Mouse (Mus musculus) intestine, postnatal 0 days (tissue): ENCODE data around the gene Lmntd1. TPM values are rescaled to one million over a fixed set of nuclear protein-coding genes. Genes with fewer than 3 reads are reported as not detected.

ENCODE experiments used
- ATAC-seq: fragments of 200-750 bp; cut with Nextera tagmentation; 2 replicates; pipeline ENCODE4 v1.8.0; 2017; ENCODE audit warnings: mild to moderate bottlenecking, moderate TSS enrichment, moderate library complexity
- H3K27ac ChIP-seq: fragments of 300-500 bp; sonication (generic); 2 replicates; pipeline ENCODE4 v1.5.1; 2014; ENCODE audit warnings: mild to moderate bottlenecking, low read depth, low read length, moderate library complexity
- H3K27me3 ChIP-seq: fragments of 300-500 bp; sonication (generic); replicated peaks from 2 replicates; pipeline ENCODE4 v1.6.1; 2014; ENCODE audit warnings: low read length, mixed read lengths; ENCODE audit not compliant: control insufficient read depth, insufficient read depth
- H3K36me3 ChIP-seq: fragments of 300-500 bp; sonication (generic); 2 replicates; pipeline ENCODE4 v1.6.1; 2014; ENCODE audit warnings: mild to moderate bottlenecking, moderate library complexity; ENCODE audit not compliant: control insufficient read depth, insufficient read depth
- H3K4me1 ChIP-seq: fragments of 300-500 bp; sonication (generic); replicated peaks from 2 replicates; pipeline ENCODE4 v1.6.1; 2014; ENCODE audit warnings: antibody characterized with exemption, low read length, mixed read lengths; ENCODE audit not compliant: control insufficient read depth, insufficient read depth
- H3K4me2 ChIP-seq: fragments of 300-500 bp; sonication (generic); replicated peaks from 2 replicates; pipeline ENCODE4 v1.6.1; 2014; ENCODE audit warnings: low read depth, mild to moderate bottlenecking, moderate library complexity
- H3K4me3 ChIP-seq: fragments of 300-500 bp; sonication (generic); 2 replicates; pipeline ENCODE4 v1.5.1; 2014; ENCODE audit warnings: low read depth, low read length
- H3K9ac ChIP-seq: fragments of 300-500 bp; sonication (generic); 2 replicates; pipeline ENCODE4 v1.6.1; 2014; ENCODE audit warnings: mild to moderate bottlenecking, low read depth, low read length
- H3K9me3 ChIP-seq: fragments of 300-500 bp; sonication (generic); 2 replicates; pipeline ENCODE4 v1.6.1; 2016; ENCODE audit warnings: mixed run types; ENCODE audit not compliant: control insufficient read depth
- CTCF ChIP-seq: sonication (generic); IDR thresholded peaks from 2 replicates; pipeline ENCODE4 v1.5.1; 2016; ENCODE audit warnings: low read depth, mild to moderate bottlenecking, control low read depth, antibody characterized with exemption, moderate library complexity
- WGBS: fragments of 180-500 bp; shearing (Covaris S2); extraction: QIAGEN DNeasy Blood & Tissue Kit; methylation state at CpG from one replicate; pipeline ENCODE4 v1.1.7; 2014; 5-methylcytosine and 5-hydroxymethylcytosine counted together
- polyA plus RNA-seq: library from polyadenylated mRNA; unstranded; fragments of >200 nt; fragmentation: Nextera tagmentation; extraction: Ambion mirVana; gene quantifications from 2 replicates; pipeline ENCODE4 v1.2.1, GENCODE M21; 2015

Lmntd1 gene
- polyA plus RNA-seq, 1 experiment from 2014 or later: 0.61 TPM

GRCm38 (mm10) chr6:145418856-145419255 is 195.3 kb downstream of the Lmntd1 start:
- ATAC-seq: no peak
- H3K9me3 ChIP-seq: no peaks in the 10 kb centered on the region
- 91% methylated on average over 5 of the region's 5 CpGs for WGBS
- TF ChIP-seq CTCF: no peak
- no peak overlapping the region for H3K27ac ChIP-seq
- no peaks in the 10 kb centered on the region for H3K4me1 ChIP-seq
- H3K9ac ChIP-seq: no peak overlapping the region
- H3K36me3 ChIP-seq: no peaks in the 10 kb centered on the region
- 0 out of 2 replicates have a peak, but pooled peaks cover 3% of the 10 kb centered on the region for H3K27me3 ChIP-seq
- no peak overlapping the region for H3K4me3 ChIP-seq
- H3K4me2 ChIP-seq: no peak overlapping the region

DNA sequence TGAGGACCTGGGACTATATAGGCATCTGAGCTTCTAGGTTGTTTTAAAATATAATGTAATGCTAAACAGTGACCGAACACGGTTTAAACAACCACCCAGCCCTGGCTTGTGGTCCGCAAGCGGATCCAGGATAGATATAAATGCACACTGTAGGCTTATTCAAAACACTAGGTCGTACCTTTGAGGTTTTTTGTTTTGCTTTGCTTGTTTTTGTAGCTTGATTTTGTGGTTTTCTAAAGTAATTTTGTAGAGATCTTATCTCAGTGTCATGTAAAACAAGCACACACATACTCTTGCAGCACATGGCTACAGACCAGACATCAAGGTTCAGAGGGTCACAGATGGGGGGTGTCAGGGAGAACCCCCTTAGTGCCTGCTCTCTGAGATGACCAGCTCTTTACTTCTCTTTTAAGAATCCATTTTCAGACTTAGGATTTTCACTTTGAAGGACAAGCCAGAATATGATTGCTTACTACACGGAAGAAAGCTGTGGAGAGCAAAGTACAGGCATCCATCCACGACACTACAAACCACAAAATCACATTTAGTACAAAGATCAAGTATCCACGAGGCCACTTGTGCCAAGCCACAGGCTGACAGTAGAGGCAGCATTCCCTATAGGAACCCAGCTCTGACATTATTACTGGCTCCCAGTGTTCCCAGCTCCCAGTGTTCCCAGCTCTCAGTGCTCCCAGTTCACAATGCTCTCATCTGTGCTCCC is 196.2 kb downstream of the Lmntd1 start:
- Histone ChIP-seq H3K9me3 (no peaks in the 10 kb centered on the region), H3K27me3 (0 out of 2 replicates have a peak, but pooled peaks cover 3% of the 10 kb centered on the region), H3K27ac (no peak overlapping the region), H3K9ac (no peak overlapping the region), H3K4me2 (no peak overlapping the region), H3K36me3 (no peaks in the 10 kb centered on the region), H3K4me3 (no peak overlapping the region), H3K4me1 (no peaks in the 10 kb centered on the region)
- TF ChIP-seq CTCF: 0 out of 2 replicates have a peak, but pooled peaks have one; percentile 14
- 61% methylated on average over 8 of the region's 8 CpGs for WGBS
- ATAC-seq: 0 out of 2 replicates have a peak, but pooled peaks have one; percentile 22

GRCm38 (mm10) chr6:145417014-145417719 is 197.0 kb downstream of the Lmntd1 start:
- TF ChIP-seq CTCF: peak; percentile 82
- Histone ChIP-seq H3K27ac (no peak overlapping the region), H3K27me3 (0 out of 2 replicates have a peak, but pooled peaks cover 3% of the 10 kb centered on the region), H3K9me3 (no peaks in the 10 kb centered on the region), H3K9ac (no peak overlapping the region), H3K4me2 (no peak overlapping the region), H3K4me1 (no peaks in the 10 kb centered on the region), H3K36me3 (no peaks in the 10 kb centered on the region), H3K4me3 (no peak overlapping the region)
- WGBS: 63% methylated on average over 16 of the region's 16 CpGs
- ATAC-seq: no peak

DNA sequence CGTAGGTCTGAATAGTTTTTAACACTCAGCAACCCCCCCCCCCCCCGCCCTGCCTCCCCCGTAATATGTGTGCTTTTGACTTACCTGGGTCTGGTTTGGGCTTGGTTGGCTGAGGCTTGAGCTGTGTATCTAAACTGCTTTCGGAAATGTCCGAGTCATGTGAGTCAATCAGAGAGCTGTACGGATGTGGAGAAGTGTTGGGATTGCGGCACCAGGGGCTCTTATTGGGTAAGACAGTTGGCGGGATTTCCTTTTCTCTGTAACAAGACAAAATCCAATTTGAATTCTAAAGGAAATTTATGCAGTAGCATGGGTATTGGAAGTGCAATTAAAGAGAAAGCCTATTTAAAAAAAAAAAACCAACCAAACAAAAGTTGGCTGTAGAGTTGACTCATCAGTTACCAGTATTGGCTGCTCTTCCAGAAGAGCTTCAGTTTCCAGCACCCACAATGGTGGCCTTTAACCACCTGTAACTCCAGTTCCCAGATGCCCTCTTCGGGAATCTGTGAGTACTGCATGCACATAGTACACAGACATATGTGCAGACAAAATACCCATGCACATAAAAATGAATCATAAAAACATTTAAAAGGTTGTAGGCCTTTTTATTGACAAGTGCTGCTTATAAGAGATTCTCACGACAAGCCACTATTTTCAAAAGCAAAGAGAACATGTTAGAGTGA is 209.6 kb downstream of the Lmntd1 start:
- Histone ChIP-seq H3K4me2 (no peak overlapping the region), H3K4me1 (0 out of 2 replicates have a peak, but pooled peaks cover 2% of the 10 kb centered on the region), H3K27ac (no peak overlapping the region), H3K36me3 (no peaks in the 10 kb centered on the region), H3K9ac (no peak overlapping the region), H3K9me3 (no peaks in the 10 kb centered on the region), H3K4me3 (no peak overlapping the region), H3K27me3 (no peaks in the 10 kb centered on the region)
- ATAC-seq: no peak
- TF ChIP-seq CTCF: no peak
- WGBS: 92% methylated on average over 10 of the region's 10 CpGs

GRCm38 (mm10) chr6:145401140-145401539 is 213.0 kb downstream of the Lmntd1 start:
- no peak overlapping the region for H3K9ac ChIP-seq
- no peak for ATAC-seq
- no peak overlapping the region for H3K27ac ChIP-seq
- H3K27me3 ChIP-seq: no peaks in the 10 kb centered on the region
- TF ChIP-seq CTCF: no peak
- H3K4me1 ChIP-seq: 0 out of 2 replicates have a peak, but pooled peaks cover 2% of the 10 kb centered on the region
- H3K4me2 ChIP-seq: no peak overlapping the region
- 9% methylated on average over 4 of the region's 4 CpGs for WGBS
- no peaks in the 10 kb centered on the region for H3K9me3 ChIP-seq
- no peaks in the 10 kb centered on the region for H3K36me3 ChIP-seq
- no peak overlapping the region for H3K4me3 ChIP-seq

GRCm38 (mm10) chr6:145397881-145398280 is 216.2 kb downstream of the Lmntd1 start:
- H3K9ac ChIP-seq: no peak overlapping the region
- TF ChIP-seq CTCF: no peak
- 86% methylated on average over 4 of the region's 4 CpGs for WGBS
- no peaks in the 10 kb centered on the region for H3K27me3 ChIP-seq
- no peak for ATAC-seq
- H3K4me1 ChIP-seq: 0 out of 2 replicates have a peak, but pooled peaks cover 2% of the 10 kb centered on the region
- no peak overlapping the region for H3K4me3 ChIP-seq
- H3K27ac ChIP-seq: no peak overlapping the region
- H3K36me3 ChIP-seq: no peaks in the 10 kb centered on the region
- H3K4me2 ChIP-seq: no peak overlapping the region
- no peaks in the 10 kb centered on the region for H3K9me3 ChIP-seq
